Mouse (Mus musculus) spleen, embryonic (tissue): ENCODE measurements around the gene Rab17.

Experiments used
- CTCF ChIA-PET: fragments of 350-600 bp; sonication (Branson Sonifier 250); formaldehyde crosslinking; loops from one replicate; lab custom pipeline; 2022; lab: Charles Lee

Gene Rab17

GRCm38 (mm10) chr1:90997136-90997535 is 27.7 kb upstream of the Rab17 start:
- CTCF ChIA-PET, result no interaction called here

- CTCF ChIA-PET, result no interaction called here
Measured at GRCm38 (mm10) chr1:90995916-90996315, 26.5 kb upstream of the Rab17 start.

GRCm38 (mm10) chr1:90981346-90981745 is 11.9 kb upstream of the Rab17 start:
- CTCF ChIA-PET, result no interaction called here

DNA sequence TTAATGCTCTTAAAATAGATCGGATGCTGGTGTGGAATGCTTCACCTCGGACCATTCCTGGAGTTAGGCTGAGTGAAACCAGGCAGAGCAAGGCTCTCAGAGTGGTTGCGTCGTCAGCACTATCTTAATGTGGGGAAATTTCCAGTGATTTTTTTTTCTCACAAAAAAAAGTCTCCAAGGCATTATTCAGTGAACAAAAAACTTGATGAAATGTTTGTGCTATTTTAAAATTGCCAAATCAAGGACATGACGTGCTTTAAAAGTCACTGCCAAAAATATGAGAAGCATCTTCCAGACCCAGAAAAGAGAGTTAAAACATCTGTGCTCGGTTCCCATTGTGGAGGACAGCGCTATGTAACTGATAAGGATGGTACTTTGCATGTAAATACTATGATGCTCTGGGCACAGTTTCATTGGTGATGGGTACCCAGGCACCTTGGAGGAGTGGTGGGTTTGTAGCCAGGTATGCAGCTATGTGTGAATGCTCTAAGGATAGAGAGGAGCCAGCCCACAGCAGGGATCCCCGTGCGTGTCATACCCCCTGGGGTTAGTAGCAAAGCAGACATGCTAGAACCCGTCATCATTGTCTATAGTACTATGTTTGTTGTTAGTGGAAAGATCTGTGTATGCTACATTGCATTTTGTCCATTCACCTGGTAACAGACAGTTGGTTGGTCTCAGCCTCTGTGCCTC is 11.3 kb upstream of the Rab17 start:
- CTCF ChIA-PET, result interaction anchor here (0.5 kb wide), 1 partner anchor 120 kb away, joined by 3 read pairs; no protein-coding TSS in a partner anchor

- CTCF ChIA-PET, result no interaction called here
Measured at GRCm38 (mm10) chr1:90975960-90976359, 6.5 kb upstream of the Rab17 start.

DNA sequence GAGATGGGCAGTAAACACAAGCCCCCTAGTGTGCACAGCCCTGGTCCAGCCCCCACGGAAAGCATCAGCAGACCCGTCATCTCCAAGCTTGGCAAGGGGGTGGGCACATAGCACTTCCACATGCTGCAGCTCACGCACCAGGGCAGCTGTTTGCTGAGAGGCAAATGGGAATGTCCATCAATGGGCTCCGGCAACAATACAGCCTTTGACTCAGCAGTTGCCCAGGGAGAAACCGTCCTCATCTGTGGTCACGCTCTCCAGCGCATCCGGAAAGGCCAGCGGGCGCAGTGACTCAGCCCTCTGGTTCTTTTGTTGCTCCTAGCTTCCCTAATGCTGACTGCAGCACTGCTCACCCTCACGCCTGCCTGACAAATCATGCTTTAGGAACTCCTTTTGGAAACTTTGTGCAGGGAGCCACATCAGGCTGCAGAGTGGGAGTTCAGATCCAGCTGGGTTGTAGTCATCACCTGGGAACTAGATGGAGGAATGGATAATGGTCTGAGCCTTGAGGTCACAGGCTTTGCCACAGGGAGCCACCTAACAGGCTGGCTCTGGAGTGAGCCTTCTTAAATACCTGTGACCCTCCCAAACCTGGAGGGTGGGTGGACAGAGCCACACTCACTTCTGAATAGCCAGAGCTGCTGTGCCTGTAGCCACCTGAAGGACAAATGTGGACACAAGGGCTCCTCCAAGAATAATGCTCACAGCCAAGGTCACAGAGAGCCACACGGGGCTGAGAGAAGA is 5.6 kb upstream of the Rab17 start:
- CTCF ChIA-PET, result no interaction called here

- CTCF ChIA-PET, result interaction anchor here (0.6 to 1.1 kb wide), 3 partner anchors 132 to 404 kb away, joined by 3 to 4 read pairs (median 4); no protein-coding TSS in a partner anchor
Measured at GRCm38 (mm10) chr1:90973574-90973911, 4.1 kb upstream of the Rab17 start.

GRCm38 (mm10) chr1:90972911-90973573 is 3.6 kb upstream of the Rab17 start:
- CTCF ChIA-PET, result interaction anchor here (0.6 to 1.1 kb wide), 3 partner anchors 133 to 405 kb away, joined by 3 to 4 read pairs (median 4); no protein-coding TSS in a partner anchor

DNA sequence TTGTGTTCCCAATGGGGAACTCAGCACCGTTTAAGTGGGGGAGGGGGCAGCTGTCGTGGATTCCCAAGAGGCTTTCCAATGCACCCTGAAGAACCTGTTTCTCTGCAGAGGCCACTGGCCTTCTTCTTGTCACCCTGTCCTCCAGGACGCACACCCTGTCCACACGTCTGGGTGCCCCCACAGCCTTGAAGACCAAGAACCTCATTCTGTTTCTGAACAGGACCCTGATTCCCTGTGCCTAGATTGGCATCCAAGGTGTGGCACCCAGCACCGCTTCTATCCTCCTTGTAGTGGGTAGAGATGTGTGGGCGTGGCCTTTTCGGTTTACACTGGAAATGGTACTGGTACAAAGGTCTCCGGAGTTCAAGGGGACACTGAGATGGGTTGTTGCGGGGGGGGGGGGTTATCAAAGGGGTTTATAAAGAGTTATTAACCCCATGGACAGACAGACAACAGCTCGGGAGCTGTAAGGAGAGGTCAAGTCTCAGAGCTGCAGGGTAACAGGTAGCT is 475 bp upstream of the Rab17 start:
- CTCF ChIA-PET, result interaction anchor here (0.6 kb wide), 1 partner anchor 170 kb away, joined by 3 read pairs; no protein-coding TSS in a partner anchor

DNA sequence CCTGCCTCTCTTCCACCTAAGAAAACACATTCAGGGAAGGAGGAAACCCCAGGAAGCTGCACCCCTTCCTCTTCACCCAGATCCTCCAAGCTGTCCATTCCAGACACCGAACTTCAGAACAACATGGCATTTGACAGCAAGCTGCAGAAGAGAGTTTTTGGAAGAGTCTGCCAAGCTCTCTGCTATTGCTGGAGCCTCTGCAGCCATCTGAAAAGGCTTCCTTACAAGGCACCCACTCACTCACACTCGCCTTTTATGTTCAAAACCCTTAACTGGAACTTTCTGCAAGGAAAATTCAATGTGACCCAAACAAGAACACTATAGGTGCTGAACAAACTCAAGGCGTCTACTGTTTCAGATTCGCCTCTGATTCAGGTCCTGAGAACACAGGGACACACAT is 812 bp downstream of the Rab17 start:
- CTCF ChIA-PET, result no interaction called here

GRCm38 (mm10) chr1:90967583-90967982 is 1.9 kb downstream of the Rab17 start:
- CTCF ChIA-PET, result no interaction called here

DNA sequence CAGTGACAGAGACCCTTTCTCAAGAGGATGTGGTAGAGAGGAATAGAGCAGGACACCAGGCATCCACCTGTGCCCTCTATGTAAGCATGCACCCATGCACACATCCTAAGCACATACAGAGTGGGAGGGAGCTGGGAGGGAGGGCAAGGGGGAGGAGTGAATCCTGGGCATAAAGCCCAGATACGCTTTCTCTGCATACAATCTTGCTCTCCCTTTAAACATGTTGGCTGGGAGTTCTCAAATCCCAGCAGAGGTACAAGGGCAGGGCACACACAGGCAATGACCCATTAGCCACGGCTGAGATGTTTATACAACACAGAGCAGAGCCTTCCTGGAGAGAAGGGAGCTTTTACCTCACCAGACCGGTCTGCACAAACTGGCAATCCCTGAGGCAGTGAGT is 6.5 kb downstream of the Rab17 start:
- CTCF ChIA-PET, result no interaction called here

GRCm38 (mm10) chr1:90962526-90962925 is 6.9 kb downstream of the Rab17 start:
- CTCF ChIA-PET, result no interaction called here

GRCm38 (mm10) chr1:90956245-90957096 is 13.0 kb downstream of the Rab17 start:
- CTCF ChIA-PET, result interaction anchor here (0.7 kb wide), 1 partner anchor 27 kb away, joined by 3 read pairs; no protein-coding TSS in a partner anchor

DNA sequence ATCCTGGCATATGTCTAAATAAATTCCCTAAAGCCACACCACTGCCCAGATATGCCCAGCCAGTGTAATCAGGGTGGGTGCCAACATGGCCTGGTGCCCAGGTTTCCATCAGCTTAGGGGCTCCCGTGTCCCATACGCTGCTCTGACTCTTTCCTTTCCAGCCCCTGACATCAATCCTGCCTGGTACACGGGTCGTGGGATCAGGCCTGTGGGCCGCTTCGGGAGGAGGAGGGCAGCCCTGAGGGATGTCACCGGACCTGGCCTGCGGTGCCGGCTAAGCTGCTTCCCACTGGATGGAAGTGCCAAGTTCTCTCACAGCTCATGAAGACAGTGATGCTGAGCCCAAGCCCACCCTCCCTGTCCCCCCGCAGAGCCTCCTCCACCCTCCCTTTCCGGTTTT is 15.8 kb downstream of the Rab17 start:
- CTCF ChIA-PET, result no interaction called here

DNA sequence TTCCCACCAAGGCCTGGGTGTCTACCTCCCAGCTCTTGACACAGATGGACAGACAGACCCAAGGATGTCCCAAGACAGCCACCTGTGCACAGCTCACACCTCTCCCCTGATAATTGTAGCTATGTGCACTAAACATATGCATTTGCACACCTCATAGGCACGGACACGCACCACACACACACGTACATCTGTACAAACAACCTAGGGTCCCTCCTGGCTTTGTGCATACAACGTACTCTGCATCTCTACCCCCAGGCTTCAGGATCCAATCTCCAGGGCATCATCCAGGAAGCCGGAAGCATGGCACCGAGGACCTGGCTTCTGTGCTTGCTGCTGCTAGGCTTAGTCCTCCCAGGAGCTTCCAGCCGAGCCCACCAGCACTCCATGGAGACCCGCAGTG is 16.7 kb downstream of the Rab17 start, which contains the start of gene Prlh:
Gene Prlh (plus strand): TSS at position 301 of the 400 bp plus-strand sequence.
- CTCF ChIA-PET, result no interaction called here

DNA sequence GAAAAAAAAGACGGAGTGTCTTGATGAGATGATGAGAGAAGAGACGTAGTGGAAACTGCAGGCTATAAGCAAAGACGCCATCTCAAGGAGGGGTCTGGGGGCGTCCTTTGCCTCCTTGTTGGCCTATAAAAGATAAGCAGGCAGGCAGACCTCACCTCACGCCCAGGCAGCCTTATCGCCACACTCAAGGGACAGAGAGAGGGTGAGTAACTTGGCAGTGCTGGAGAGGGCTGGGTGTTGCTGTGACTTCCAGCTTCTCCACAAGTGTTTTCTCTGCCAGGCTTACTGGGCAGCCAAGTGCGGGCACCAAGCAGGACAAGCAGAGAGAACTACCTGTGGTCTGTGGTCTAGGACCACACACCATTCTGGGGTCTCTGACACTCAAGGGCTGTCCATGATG is 17.8 kb downstream of the Rab17 start:
- CTCF ChIA-PET, result no interaction called here

DNA sequence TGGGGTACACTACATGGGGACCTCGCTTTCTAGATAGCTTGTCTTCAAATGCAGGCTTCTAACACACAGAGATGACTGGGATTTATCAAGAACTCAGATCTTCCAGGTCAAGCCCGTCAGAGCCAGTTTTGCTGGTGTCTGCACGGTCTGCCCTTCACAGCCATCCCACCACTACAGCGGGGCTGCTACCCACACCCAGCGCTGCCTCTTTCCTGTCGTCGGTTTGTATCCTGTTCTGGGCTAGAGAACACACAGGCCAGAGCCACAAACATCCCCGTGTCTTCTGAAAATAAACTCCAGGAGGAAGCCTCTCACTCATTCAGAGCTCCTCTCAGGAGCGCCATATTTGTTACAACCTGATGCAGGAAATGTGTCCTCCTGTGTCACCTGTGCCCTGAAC is 20.2 kb downstream of the Rab17 start:
- CTCF ChIA-PET, result no interaction called here

- CTCF ChIA-PET, result no interaction called here
Measured at GRCm38 (mm10) chr1:90947252-90947651, 22.2 kb downstream of the Rab17 start.

GRCm38 (mm10) chr1:90945171-90945570 is 24.3 kb downstream of the Rab17 start:
- CTCF ChIA-PET, result no interaction called here

- CTCF ChIA-PET, result no interaction called here
Measured at GRCm38 (mm10) chr1:90939980-90940379, 29.5 kb downstream of the Rab17 start.
